Mouse (Mus musculus) limb, embryonic 14.5 days (tissue): ENCODE measurements around the gene Lrrc58. TPM values are rescaled to one million over a fixed set of nuclear protein-coding genes. Genes with fewer than 3 reads are reported as not detected.
A peak's percentile ranks its signal among the peaks of the same experiment; 100 is the strongest.

Source experiments
- ATAC-seq: fragments of 200-750 bp; cut with Nextera tagmentation; 2 replicates; pipeline ENCODE4 v1.8.0; 2017; ENCODE audit warnings: low read depth, moderate number of reproducible peaks, moderate TSS enrichment; ENCODE audit not compliant: low FRiP score
- DNase-seq: peaks from one replicate; pipeline ENCODE4 v3.0.0-alpha.2; 2015; ENCODE audit warnings: low spot score
- H3K27ac ChIP-seq: fragments of 300-500 bp; sonication (generic); replicated peaks from 2 replicates; pipeline ENCODE4 v1.5.1; 2014; ENCODE audit warnings: low read depth, mild to moderate bottlenecking, low read length, moderate library complexity, mixed read lengths
- H3K27me3 ChIP-seq: fragments of 300-500 bp; sonication (generic); 2 replicates; pipeline ENCODE4 v1.6.1; 2014; ENCODE audit warnings: low read length, mixed read lengths; ENCODE audit not compliant: control insufficient read depth, insufficient read depth
- H3K36me3 ChIP-seq: fragments of 300-500 bp; sonication (generic); 2 replicates; pipeline ENCODE4 v1.6.1; 2014; ENCODE audit warnings: mild to moderate bottlenecking, low read length, moderate library complexity, mixed read lengths; ENCODE audit not compliant: control insufficient read depth, insufficient read depth
- H3K4me1 ChIP-seq: fragments of 300-500 bp; sonication (generic); 2 replicates; pipeline ENCODE4 v1.6.1; 2014; ENCODE audit warnings: antibody characterized with exemption, low read length, mixed read lengths; ENCODE audit not compliant: control insufficient read depth, insufficient read depth
- H3K4me2 ChIP-seq: fragments of 300-500 bp; sonication (generic); replicated peaks from 2 replicates; pipeline ENCODE4 v1.6.1; 2014; ENCODE audit warnings: low read depth, mild to moderate bottlenecking, low read length, moderate library complexity; ENCODE audit not compliant: severe bottlenecking
- H3K4me3 ChIP-seq: fragments of 300-500 bp; sonication (generic); replicated peaks from 2 replicates; pipeline ENCODE4 v1.5.1; 2014; ENCODE audit warnings: low read length
- H3K9ac ChIP-seq: fragments of 300-500 bp; sonication (generic); 2 replicates; pipeline ENCODE4 v1.6.1; 2014; ENCODE audit warnings: mild to moderate bottlenecking, low read depth, low read length, moderate library complexity; ENCODE audit not compliant: severe bottlenecking
- H3K9me3 ChIP-seq: fragments of 300-500 bp; sonication (generic); 2 replicates; pipeline ENCODE4 v1.6.1; 2016; ENCODE audit warnings: low read length; ENCODE audit not compliant: control insufficient read depth
- POLR2A ChIP-seq: fragments of 200-500 bp; IDR thresholded peaks from 2 replicates; pipeline ENCODE4 v1.8.0; 2012; ENCODE audit warnings: inconsistent platforms, mild to moderate bottlenecking, moderate library complexity, borderline replicate concordance; ENCODE audit not compliant: insufficient read depth, insufficient read length; ENCODE audit errors: extremely low read depth
- WGBS: fragments of 180-500 bp; shearing (Covaris S2); extraction: QIAGEN DNeasy Blood & Tissue Kit; methylation state at CpG from one replicate; pipeline ENCODE4 v1.1.7; 2014; 5-methylcytosine and 5-hydroxymethylcytosine counted together
- polyA plus RNA-seq, 2 experiments: library from polyadenylated mRNA; depleted of rRNA in 1 of 2; stranded (reverse) in 1 of 2; unstranded in 1 of 2; fragments of >200 nt; fragmentation: Nextera tagmentation in 1 of 2; extraction: Ambion mirVana in 1 of 2; gene quantifications; 2 replicates each; pipeline versions ENCODE4 v1.2.1 to v1.2.3; 2012 to 2014

The Lrrc58 gene
- polyA plus RNA-seq, 2 experiments: 23.4 to 54.7 TPM

GRCm38 (mm10) chr16:37851366-37851765 lies 16.8 kb upstream of the Lrrc58 start:
- 22% methylated on average over 5 of the region's 5 CpGs for WGBS
- no peak overlapping the region for H3K4me3 ChIP-seq
- no peak overlapping the region for H3K27ac ChIP-seq
- ATAC-seq (no peak), DNase-seq (peak; percentile 32)
- H3K36me3 ChIP-seq: no peaks in the 10 kb centered on the region
- TF ChIP-seq POLR2A: no peak
- H3K9me3 ChIP-seq: no peaks in the 10 kb centered on the region
- no peaks in the 10 kb centered on the region for H3K27me3 ChIP-seq
- no peak overlapping the region for H3K4me2 ChIP-seq
- H3K4me1 ChIP-seq: peaks cover 7% of the 10 kb centered on the region
- H3K9ac ChIP-seq: no peak overlapping the region

GRCm38 (mm10) chr16:37853279-37853678 lies 14.9 kb upstream of the Lrrc58 start:
- Histone ChIP-seq H3K27me3 (no peaks in the 10 kb centered on the region), H3K4me2 (no peak overlapping the region), H3K9me3 (no peaks in the 10 kb centered on the region), H3K36me3 (no peaks in the 10 kb centered on the region), H3K4me1 (peaks cover 7% of the 10 kb centered on the region), H3K9ac (no peak overlapping the region), H3K27ac (no peak overlapping the region), H3K4me3 (no peak overlapping the region)
- no peak for TF ChIP-seq POLR2A
- 81% methylated on average over 9 of the region's 9 CpGs for WGBS
- ATAC-seq (no peak), DNase-seq (no peak)

- Histone ChIP-seq H3K4me3 (no peak overlapping the region), H3K9me3 (no peaks in the 10 kb centered on the region), H3K36me3 (no peaks in the 10 kb centered on the region), H3K9ac (no peak overlapping the region), H3K27me3 (no peaks in the 10 kb centered on the region), H3K4me1 (peaks cover 7% of the 10 kb centered on the region), H3K27ac (no peak overlapping the region), H3K4me2 (0 out of 2 replicates have a peak overlapping the region, but pooled peaks have one; percentile 17)
- DNase-seq (no peak), ATAC-seq (no peak)
- TF ChIP-seq POLR2A: no peak
- 73% methylated on average over 14 of the region's 14 CpGs for WGBS
Observed at GRCm38 (mm10) chr16:37854054-37854453, 14.1 kb upstream of the Lrrc58 start.

- ATAC-seq (no peak), DNase-seq (no peak)
- H3K36me3 ChIP-seq: no peaks in the 10 kb centered on the region
- H3K4me3 ChIP-seq: no peak overlapping the region
- H3K27me3 ChIP-seq: no peaks in the 10 kb centered on the region
- no peaks in the 10 kb centered on the region for H3K9me3 ChIP-seq
- H3K9ac ChIP-seq: no peak overlapping the region
- WGBS: 67% methylated on average over 5 of the region's 5 CpGs
- H3K27ac ChIP-seq: no peak overlapping the region
- peaks cover 7% of the 10 kb centered on the region for H3K4me1 ChIP-seq
- no peak overlapping the region for H3K4me2 ChIP-seq
- no peak for TF ChIP-seq POLR2A
Observed at GRCm38 (mm10) chr16:37854593-37854992, 13.6 kb upstream of the Lrrc58 start.

GRCm38 (mm10) chr16:37855583-37855982 lies 12.6 kb upstream of the Lrrc58 start:
- ATAC-seq (no peak), DNase-seq (no peak)
- no peaks in the 10 kb centered on the region for H3K36me3 ChIP-seq
- H3K27ac ChIP-seq: no peak overlapping the region
- H3K4me1 ChIP-seq: peaks cover 7% of the 10 kb centered on the region
- TF ChIP-seq POLR2A: no peak
- H3K9ac ChIP-seq: no peak overlapping the region
- no peaks in the 10 kb centered on the region for H3K9me3 ChIP-seq
- H3K4me3 ChIP-seq: no peak overlapping the region
- WGBS: 63% methylated on average over 8 of the region's 8 CpGs
- H3K4me2 ChIP-seq: no peak overlapping the region
- no peaks in the 10 kb centered on the region for H3K27me3 ChIP-seq

GRCm38 (mm10) chr16:37856327-37856726 lies 11.9 kb upstream of the Lrrc58 start:
- Histone ChIP-seq H3K27me3 (no peaks in the 10 kb centered on the region), H3K9ac (no peak overlapping the region), H3K4me2 (no peak overlapping the region), H3K9me3 (no peaks in the 10 kb centered on the region), H3K27ac (no peak overlapping the region), H3K4me3 (no peak overlapping the region), H3K4me1 (peaks cover 6% of the 10 kb centered on the region), H3K36me3 (no peaks in the 10 kb centered on the region)
- TF ChIP-seq POLR2A: no peak
- DNase-seq (no peak), ATAC-seq (no peak)
- WGBS: 64% methylated on average over 3 of the region's 3 CpGs
